Mouse (Mus musculus): ENCODE measurements at regions not wholly inside any gene's neighbourhood (a gene's known extent, or its start where the extent isn't known, plus 50 kb on each side); places are given as distances from the start of the nearest gene placed in this dataset.

DNA sequence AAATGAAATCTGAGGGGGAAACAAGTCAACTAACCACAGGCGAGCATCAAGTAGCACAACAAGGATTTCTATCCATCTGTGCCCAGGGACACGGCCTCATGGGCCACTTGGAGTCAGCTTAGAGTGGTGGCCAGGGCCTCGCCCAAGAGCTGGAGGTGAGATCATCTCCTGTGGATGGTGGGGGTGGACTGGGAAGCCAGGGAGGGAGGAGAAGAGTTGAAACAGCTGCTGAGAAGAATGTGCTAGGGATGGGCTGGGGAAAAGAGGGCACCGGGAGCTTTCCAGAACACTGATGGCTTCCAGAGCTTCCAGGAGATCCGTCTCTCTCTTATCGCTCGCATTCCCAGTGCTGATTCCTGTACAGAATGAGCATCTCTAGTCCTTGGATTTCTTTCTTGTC lies 192.9 kb downstream of the Sox9 start:
- TF ChIP-seq CTCF (IDR thresholded peaks at IDR 0.05; ENCODE audit: low read depth, low read length) (no peak), GATA1 (IDR thresholded peaks at IDR 0.05; ENCODE audit: borderline replicate concordance, low read length) (no peak), TAL1 (conservative IDR thresholded peaks at IDR 0.05; ENCODE audit: low read depth, low read length) (no peak), POLR2AphosphoS5 (IDR thresholded peaks at IDR 0.05; ENCODE audit: insufficient replicate concordance, low read depth, low read length) (no peak), GATA2 (IDR thresholded peaks at IDR 0.05; ENCODE audit: borderline replicate concordance, low read depth, low read length) (no peak)

Measured in G1E (cell line).